In genomic region chr17:5795369-5795768, GRCm38 (mm10) we compare ENCODE assay signal across 6 mouse cellular contexts.
"Had no signal": no experiment of that assay in that cellular context is flagged by ENCODE, and none has a peak within 500 bp of the region (broad histone marks: within the 10 kb centered on the region; RNA-seq: fewer than 3 reads in every experiment).

No protein-coding gene starts in this region.

- H3K9ac ChIP-seq: limb, embryonic 13.5 days; liver, embryonic 14.5 days had no signal

- H3K36me3 ChIP-seq: limb, embryonic 13.5 days had no signal

- H3K4me2 ChIP-seq: limb, embryonic 13.5 days; midbrain, embryonic 11.5 days had no signal

- H3K9me3 ChIP-seq: limb, embryonic 13.5 days; megakaryocyte, embryonic 14.5 days had no signal

- H3K27ac ChIP-seq: limb, embryonic 13.5 days; liver, embryonic 14.5 days; macrophage; stomach, postnatal 0 days had no signal

- H3K27me3 ChIP-seq: megakaryocyte, embryonic 14.5 days had no signal

- H3K4me3 ChIP-seq: limb, embryonic 13.5 days; megakaryocyte, embryonic 14.5 days had no signal
